Mouse (Mus musculus): ENCODE data around the gene Rexo4. TPM values are rescaled to one million over a fixed set of nuclear protein-coding genes. Genes with fewer than 3 reads are reported as not detected.

Rexo4 gene
- polyA plus RNA-seq, 1 experiment: 82.2 TPM

DNA sequence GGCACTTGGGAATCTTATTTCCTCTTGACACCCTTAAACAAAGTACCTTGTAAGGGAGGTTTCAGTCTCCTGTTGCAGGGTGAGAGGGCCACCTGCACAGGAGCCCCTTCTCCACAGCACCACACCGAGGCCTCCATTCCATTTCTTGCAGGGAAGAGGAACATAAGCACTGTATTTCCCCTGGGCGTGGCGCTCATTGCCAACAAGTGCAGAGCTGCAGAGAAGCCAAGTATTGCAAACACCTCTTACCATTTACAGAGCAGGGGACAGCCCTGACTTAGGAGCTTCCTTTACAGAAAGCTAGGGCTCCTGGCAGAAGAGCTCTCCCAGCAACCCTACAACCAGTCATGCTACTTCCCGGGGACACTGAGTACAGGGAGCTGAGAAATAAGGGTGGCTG, 12.0 kb downstream of the Rexo4 start:
- no peak overlapping the region for H3K27ac ChIP-seq (ENCODE audit: insufficient read depth, low read length)
- TF ChIP-seq CTCF (IDR thresholded peaks at IDR 0.05; ENCODE audit: extremely low read depth, insufficient read depth, low read length) (no peak), POLR2A (IDR thresholded peaks at IDR 0.05; ENCODE audit: extremely low read depth, insufficient read depth, low read length) (no peak)
- H3K4me3 ChIP-seq (ENCODE audit: insufficient read depth, low read length): no peak overlapping the region
- H3K4me1 ChIP-seq (ENCODE audit: control insufficient read depth, insufficient read depth, low read length): no peaks in the 10 kb centered on the region

DNA sequence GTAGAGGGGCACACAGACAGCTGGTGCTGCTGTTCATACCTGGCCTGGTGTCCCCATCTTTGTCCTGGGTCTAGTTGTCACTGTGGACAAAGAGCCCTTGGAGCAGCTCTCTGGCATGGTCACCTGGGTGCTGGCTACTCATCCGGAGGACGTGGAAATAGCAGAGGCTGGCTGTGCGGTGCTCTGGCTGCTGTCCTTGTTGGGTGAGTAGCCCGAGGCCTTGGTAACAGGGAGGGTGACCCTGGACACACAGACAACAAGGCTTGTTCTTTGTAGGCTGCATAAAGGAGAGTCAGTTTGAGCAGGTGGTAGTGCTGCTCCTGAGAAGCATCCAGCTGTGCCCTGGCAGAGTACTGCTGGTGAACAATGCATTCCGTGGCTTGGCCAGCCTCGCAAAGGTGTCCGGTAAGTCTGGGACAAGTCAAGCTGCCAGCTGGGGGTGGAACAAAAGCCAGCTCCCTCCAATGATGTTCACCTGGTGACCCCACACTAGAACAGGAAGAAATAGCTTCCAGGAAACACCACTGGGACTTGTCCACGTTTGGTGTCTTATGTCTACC, 12.8 kb downstream of the Rexo4 start:
- Histone ChIP-seq H3K4me1 (ENCODE audit: control insufficient read depth, insufficient read depth, low read length) (no peaks in the 10 kb centered on the region), H3K27ac (ENCODE audit: insufficient read depth, low read length) (no peak overlapping the region), H3K4me3 (ENCODE audit: insufficient read depth, low read length) (no peak overlapping the region)
- TF ChIP-seq POLR2A (IDR thresholded peaks at IDR 0.05; ENCODE audit: extremely low read depth, insufficient read depth, low read length) (no peak), CTCF (IDR thresholded peaks at IDR 0.05; ENCODE audit: extremely low read depth, insufficient read depth, low read length) (no peak)

DNA sequence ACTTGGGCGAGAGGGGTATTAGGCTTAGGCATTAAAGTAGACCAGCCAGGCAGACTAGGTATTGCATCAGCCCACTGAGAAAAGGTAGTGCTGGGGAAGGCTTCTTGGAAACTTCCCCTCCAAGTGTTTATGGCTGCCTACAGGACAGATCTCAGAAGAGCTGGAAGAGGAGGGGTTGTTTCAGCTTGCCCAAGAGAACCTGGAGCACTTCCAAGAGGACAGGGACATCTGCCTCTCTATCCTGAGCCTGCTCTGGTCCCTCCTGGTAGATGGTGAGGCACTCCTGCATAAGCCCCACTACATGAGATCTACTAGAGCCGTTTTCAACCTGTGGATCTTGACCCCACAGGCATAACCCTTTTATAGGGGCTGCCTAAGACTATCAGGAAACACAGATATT, 13.8 kb downstream of the Rexo4 start:
- TF ChIP-seq POLR2A (IDR thresholded peaks at IDR 0.05; ENCODE audit: extremely low read depth, insufficient read depth, low read length) (no peak), CTCF (IDR thresholded peaks at IDR 0.05; ENCODE audit: extremely low read depth, insufficient read depth, low read length) (no peak)
- Histone ChIP-seq H3K4me1 (ENCODE audit: control insufficient read depth, insufficient read depth, low read length) (no peaks in the 10 kb centered on the region), H3K27ac (ENCODE audit: insufficient read depth, low read length) (no peak overlapping the region), H3K4me3 (ENCODE audit: insufficient read depth, low read length) (no peak overlapping the region)

DNA sequence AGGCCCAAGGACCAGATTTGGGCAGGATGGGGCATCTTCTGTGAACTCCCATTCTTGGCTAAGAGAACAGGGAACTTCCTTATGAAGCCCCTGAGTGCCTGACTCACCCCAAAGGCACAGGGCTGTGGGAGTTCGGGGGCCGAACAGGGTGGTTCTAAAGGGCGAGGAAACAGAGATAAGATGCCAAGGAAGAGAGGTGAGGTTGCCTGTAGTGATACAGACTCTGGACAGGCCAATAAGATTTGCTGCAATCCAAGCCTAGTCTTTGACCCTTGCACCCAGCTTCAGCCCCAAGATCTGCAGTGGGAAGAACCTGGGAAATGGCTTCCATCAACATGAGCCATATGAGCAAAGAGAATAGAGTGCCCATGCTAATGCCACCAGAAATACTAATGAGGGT, 20.9 kb downstream of the Rexo4 start:
- no peak for TF ChIP-seq CTCF (IDR thresholded peaks at IDR 0.05; ENCODE audit: extremely low read depth, insufficient read depth, low read length)
- TF ChIP-seq POLR2A (IDR thresholded peaks at IDR 0.05; ENCODE audit: extremely low read depth, insufficient read depth, low read length): no peak
- Histone ChIP-seq H3K4me1 (ENCODE audit: control insufficient read depth, insufficient read depth, low read length) (no peaks in the 10 kb centered on the region), H3K4me3 (ENCODE audit: insufficient read depth, low read length) (no peak overlapping the region), H3K27ac (ENCODE audit: insufficient read depth, low read length) (no peak overlapping the region)

DNA sequence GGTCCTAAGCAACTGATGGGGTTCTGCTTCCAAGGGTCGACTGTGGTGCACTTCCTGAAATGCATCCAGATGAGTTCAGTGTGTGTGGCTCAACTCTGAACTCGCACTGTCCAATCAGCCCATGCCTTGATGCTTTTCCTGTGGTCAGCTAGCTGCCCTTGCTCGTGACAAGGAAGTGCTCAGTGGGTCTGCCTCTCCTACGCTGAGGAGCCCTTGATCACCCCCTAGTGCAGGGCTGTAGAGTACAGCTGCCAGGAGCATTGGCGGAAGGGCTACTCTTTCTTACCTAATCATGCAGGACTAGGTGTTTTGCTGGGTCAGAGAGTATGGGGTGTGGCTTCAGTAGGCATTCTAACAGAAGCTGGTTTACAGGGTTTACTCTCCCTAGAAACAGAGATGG, 22.6 kb downstream of the Rexo4 start:
- TF ChIP-seq POLR2A (IDR thresholded peaks at IDR 0.05; ENCODE audit: extremely low read depth, insufficient read depth, low read length) (no peak), CTCF (IDR thresholded peaks at IDR 0.05; ENCODE audit: extremely low read depth, insufficient read depth, low read length) (no peak)
- no peaks in the 10 kb centered on the region for H3K4me1 ChIP-seq (ENCODE audit: control insufficient read depth, insufficient read depth, low read length)

DNA sequence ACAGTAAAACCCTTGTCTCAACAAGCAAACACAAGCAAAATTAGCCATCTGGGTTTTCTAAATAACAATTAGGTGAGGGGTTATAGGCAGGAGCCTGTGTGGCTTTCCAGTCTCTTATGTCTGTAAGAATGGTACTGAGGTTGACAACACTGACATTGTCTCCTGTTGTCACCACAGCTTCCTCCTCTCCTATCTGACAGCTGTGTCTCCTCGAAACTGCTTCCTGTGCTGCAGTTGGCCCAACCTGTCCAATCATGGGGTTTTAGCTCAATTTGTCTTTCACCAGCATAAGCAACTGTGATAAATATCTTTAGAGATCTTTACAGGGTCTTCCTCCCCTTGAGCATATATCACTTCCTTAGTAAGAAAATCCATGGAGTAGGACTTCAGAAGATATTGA, 27.8 kb downstream of the Rexo4 start:
- no peak for TF ChIP-seq POLR2A (IDR thresholded peaks at IDR 0.05; ENCODE audit: extremely low read depth, insufficient read depth, low read length)
- no peak for TF ChIP-seq CTCF (IDR thresholded peaks at IDR 0.05; ENCODE audit: extremely low read depth, insufficient read depth, low read length)
- no peak overlapping the region for H3K27ac ChIP-seq (ENCODE audit: insufficient read depth, low read length)
- H3K4me3 ChIP-seq (ENCODE audit: insufficient read depth, low read length): no peak overlapping the region
- 0 out of 2 replicates have a peak, but pooled peaks cover 2% of the 10 kb centered on the region for H3K4me1 ChIP-seq (ENCODE audit: control insufficient read depth, insufficient read depth, low read length)

More for the DNA sequence above, 22.6 kb downstream of the Rexo4 start:
- no peak overlapping the region for H3K4me3 ChIP-seq (ENCODE audit: insufficient read depth, low read length)
- H3K27ac ChIP-seq (ENCODE audit: insufficient read depth, low read length): no peak overlapping the region

DNA sequence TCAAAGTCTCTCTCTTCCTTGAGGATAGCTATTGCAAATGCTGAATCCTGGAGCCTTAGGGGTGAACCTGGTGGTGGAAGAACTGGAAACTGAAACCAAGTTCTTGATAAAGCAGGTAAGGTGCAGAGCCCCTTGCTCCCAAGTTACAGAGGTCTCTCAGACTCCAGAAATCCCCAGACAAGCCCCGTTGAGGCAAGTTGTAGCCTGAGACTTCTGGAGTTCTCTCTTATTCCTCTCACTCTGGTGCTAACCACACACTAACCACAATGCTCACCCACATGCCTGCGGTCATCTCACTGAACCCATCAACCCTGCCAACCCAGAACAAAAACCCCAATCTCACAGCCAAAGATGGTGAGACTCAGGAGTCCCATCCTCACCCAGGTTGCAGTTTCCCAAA, 28.9 kb downstream of the Rexo4 start:
- Histone ChIP-seq H3K27ac (ENCODE audit: insufficient read depth, low read length) (no peak overlapping the region), H3K4me1 (ENCODE audit: control insufficient read depth, insufficient read depth, low read length) (0 out of 2 replicates have a peak, but pooled peaks cover 2% of the 10 kb centered on the region), H3K4me3 (ENCODE audit: insufficient read depth, low read length) (no peak overlapping the region)
- no peak for TF ChIP-seq POLR2A (IDR thresholded peaks at IDR 0.05; ENCODE audit: extremely low read depth, insufficient read depth, low read length)
- TF ChIP-seq CTCF (IDR thresholded peaks at IDR 0.05; ENCODE audit: extremely low read depth, insufficient read depth, low read length): no peak

DNA sequence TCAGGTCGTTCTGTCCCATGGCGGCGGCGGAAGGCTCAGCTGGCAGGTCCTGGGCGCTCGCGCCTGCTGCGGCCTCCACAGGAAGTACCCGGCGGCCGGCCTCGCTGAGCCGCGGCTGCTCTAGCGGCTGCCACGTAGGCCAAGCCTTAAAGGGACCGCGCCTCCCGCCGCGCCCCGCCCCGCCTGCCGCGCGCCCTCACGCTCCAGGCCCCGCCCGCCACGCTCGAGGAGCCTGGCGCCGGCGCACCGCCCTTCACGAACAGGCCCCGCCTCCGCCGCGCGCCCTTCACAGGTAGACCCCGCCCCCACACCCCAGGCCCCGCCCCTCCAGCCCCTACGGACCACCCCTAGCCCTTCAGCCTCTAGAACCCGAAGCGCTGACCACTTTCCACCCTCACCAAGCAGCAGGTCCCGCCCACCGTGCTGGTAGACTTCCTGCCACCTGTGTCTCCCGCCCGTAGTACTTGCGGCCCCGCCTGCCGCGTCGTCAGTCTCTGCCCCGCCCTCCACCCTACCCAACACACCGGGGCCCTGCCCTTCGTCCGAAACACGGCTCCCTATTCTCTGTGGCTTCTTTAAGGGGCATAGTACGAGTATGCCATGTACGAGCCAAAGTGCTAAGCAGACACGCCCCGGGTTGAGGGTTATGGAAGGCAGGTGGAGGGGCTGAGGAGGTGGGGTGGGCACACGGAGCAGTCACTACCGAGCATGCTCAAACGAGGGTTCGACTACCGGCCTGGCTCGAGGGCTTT, 30.7 kb downstream of the Rexo4 start, which contains the start of the genes Surf4 and Stkld1:
Gene Surf4, minus strand, starts transcription at position 625 of the 752 bp plus-strand sequence.
Gene Stkld1, plus strand, starts transcription at position 744 of the 752 bp plus-strand sequence.
- H3K4me1 ChIP-seq (ENCODE audit: control insufficient read depth, insufficient read depth, low read length): 0 out of 2 replicates have a peak, but pooled peaks cover 2% of the 10 kb centered on the region
- no peak within 1 kb of the TSS for H3K27ac ChIP-seq (ENCODE audit: insufficient read depth, low read length)
- TF ChIP-seq CTCF (IDR thresholded peaks at IDR 0.05; ENCODE audit: extremely low read depth, insufficient read depth, low read length): no peak
- TF ChIP-seq POLR2A (IDR thresholded peaks at IDR 0.05; ENCODE audit: extremely low read depth, insufficient read depth, low read length): peak; percentile 50; the same call in 1 of the 2 replicates
- peak within 1 kb of the TSS; percentile 51 for H3K4me3 ChIP-seq (ENCODE audit: insufficient read depth, low read length)

DNA sequence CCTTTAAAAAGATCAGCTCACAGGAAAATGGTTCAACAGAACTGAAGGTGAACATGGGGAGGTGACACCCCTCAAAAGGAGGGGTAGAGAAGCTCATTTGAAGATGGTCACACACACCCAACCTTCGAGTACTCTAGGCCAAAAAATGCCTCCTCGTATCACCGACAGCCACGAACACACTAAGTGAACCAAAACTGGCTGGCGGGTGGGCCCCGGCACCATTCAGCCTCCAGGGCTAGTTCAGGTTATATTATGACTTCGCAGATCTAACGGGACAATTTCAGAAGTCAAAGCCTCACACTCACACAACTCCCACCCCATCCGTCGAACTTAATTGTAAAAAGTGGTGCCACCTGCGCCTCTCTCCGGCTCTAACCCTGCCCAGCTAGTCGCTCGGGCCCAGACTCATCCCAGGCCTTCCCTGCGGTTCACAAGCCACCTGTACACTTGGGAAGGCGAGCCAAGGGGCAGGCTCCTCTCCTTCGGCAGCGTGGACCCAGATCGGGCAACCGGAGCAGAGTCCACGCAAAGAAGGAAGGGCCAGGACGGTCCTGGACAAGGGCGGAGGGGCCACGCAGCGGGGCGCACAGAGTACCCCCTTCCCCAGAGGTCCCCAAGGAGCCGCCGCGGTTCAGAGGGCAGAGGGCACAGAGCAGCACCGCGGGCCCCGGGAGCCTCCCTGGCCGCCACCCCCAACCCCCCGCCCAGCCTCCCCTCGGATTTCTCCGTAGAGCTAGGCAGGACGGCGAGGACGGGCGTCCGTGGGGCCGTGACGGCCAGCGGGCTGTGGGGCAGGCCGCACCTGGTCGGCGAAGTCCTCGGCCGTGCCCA, 31.5 kb downstream of the Rexo4 start:
- Histone ChIP-seq H3K4me3 (ENCODE audit: insufficient read depth, low read length) (peak overlapping the region; percentile 51), H3K27ac (ENCODE audit: insufficient read depth, low read length) (no peak overlapping the region), H3K4me1 (ENCODE audit: control insufficient read depth, insufficient read depth, low read length) (0 out of 2 replicates have a peak, but pooled peaks cover 2% of the 10 kb centered on the region)
- TF ChIP-seq POLR2A (IDR thresholded peaks at IDR 0.05; ENCODE audit: extremely low read depth, insufficient read depth, low read length) (no peak), CTCF (IDR thresholded peaks at IDR 0.05; ENCODE audit: extremely low read depth, insufficient read depth, low read length) (no peak)

Data from cortical plate, adult 2 months (tissue).